Mouse (Mus musculus): ENCODE data around the gene Efcab6. TPM values are rescaled to one million over a fixed set of nuclear protein-coding genes. Genes with fewer than 3 reads are reported as not detected.

Efcab6 gene
- polyA plus RNA-seq, 1 experiment from 2014 or later: 0.20 TPM

- WGBS: 44% methylated on average over 9 of the region's 9 CpGs
- DNase-seq (ENCODE audit: low spot score) (peak; percentile 88), ATAC-seq (replicated peaks; ENCODE audit: low FRiP score) (peak; percentile 51; the same call in 1 of the 2 replicates)
- Histone ChIP-seq H3K9ac (ENCODE audit: low read length) (no peak overlapping the region), H3K36me3 (ENCODE audit: control insufficient read depth, insufficient read depth, low read length) (no peaks in the 10 kb centered on the region), H3K4me1 (replicated peaks; ENCODE audit: control insufficient read depth, insufficient read depth, low read length) (no peaks in the 10 kb centered on the region), H3K4me3 (ENCODE audit: low read depth, low read length) (no peak overlapping the region), H3K27ac (ENCODE audit: low read depth, low read length) (no peak overlapping the region), H3K4me2 (ENCODE audit: low read depth, low read length, severe bottlenecking) (no peak overlapping the region), H3K27me3 (ENCODE audit: control insufficient read depth, insufficient read depth, low read length) (no peaks in the 10 kb centered on the region), H3K9me3 (ENCODE audit: control insufficient read depth, low read length) (no peaks in the 10 kb centered on the region)
Measured at GRCm38 (mm10) chr15:84053859-84054258, 11.3 kb downstream of the Efcab6 start.

DNA sequence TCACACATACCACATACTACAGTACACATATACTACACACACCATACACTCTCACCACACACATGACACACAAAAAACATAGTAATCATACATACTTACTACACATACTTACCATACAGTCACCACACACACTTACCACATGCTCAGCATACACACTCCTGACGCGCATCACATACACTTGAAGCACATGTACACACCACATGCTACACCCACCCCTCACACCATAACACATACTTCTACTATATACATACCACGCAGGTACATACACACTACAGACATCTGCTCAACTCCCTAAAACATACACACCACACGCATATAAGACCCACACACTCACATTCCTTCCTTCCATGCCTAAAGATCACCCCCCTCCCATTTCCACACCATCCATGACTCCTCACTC lies 11.9 kb downstream of the Efcab6 start:
- no peak overlapping the region for H3K4me2 ChIP-seq (ENCODE audit: low read depth, low read length, severe bottlenecking)
- WGBS: 88% methylated on average over 4 of the region's 4 CpGs
- H3K4me3 ChIP-seq (ENCODE audit: low read depth, low read length): no peak overlapping the region
- H3K4me1 ChIP-seq (replicated peaks; ENCODE audit: control insufficient read depth, insufficient read depth, low read length): no peaks in the 10 kb centered on the region
- H3K9ac ChIP-seq (ENCODE audit: low read length): no peak overlapping the region
- H3K36me3 ChIP-seq (ENCODE audit: control insufficient read depth, insufficient read depth, low read length): no peaks in the 10 kb centered on the region
- H3K27ac ChIP-seq (ENCODE audit: low read depth, low read length): no peak overlapping the region
- no peaks in the 10 kb centered on the region for H3K27me3 ChIP-seq (ENCODE audit: control insufficient read depth, insufficient read depth, low read length)
- DNase-seq (ENCODE audit: low spot score): no peak
- H3K9me3 ChIP-seq (ENCODE audit: control insufficient read depth, low read length): no peaks in the 10 kb centered on the region
- ATAC-seq (replicated peaks; ENCODE audit: low FRiP score): no peak

DNA sequence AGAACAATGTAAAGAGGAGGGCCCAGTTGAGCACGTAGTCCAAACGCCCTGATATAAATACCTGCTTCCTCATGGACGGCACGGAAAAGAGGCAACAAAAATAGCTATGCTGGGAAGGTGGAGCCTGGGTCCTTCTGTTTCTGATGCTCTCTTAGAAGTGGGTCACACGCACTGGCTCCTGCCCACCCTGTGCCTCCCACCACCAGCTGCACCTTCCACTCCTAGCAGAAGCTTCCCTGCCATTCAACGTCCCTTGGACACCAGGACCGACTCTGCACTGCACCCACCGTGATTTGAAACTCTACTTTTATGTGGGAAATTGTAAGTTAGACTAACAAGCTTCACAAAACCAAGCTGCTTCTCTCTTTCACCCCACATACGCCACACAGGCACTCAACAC lies 12.8 kb downstream of the Efcab6 start:
- no peak overlapping the region for H3K4me2 ChIP-seq (ENCODE audit: low read depth, low read length, severe bottlenecking)
- DNase-seq (ENCODE audit: low spot score): no peak
- no peaks in the 10 kb centered on the region for H3K4me1 ChIP-seq (replicated peaks; ENCODE audit: control insufficient read depth, insufficient read depth, low read length)
- ATAC-seq (replicated peaks; ENCODE audit: low FRiP score): no peak
- H3K9ac ChIP-seq (ENCODE audit: low read length): no peak overlapping the region
- H3K4me3 ChIP-seq (ENCODE audit: low read depth, low read length): no peak overlapping the region
- no peak overlapping the region for H3K27ac ChIP-seq (ENCODE audit: low read depth, low read length)
- H3K27me3 ChIP-seq (ENCODE audit: control insufficient read depth, insufficient read depth, low read length): no peaks in the 10 kb centered on the region
- WGBS: 83% methylated on average over 9 of the region's 9 CpGs
- no peaks in the 10 kb centered on the region for H3K36me3 ChIP-seq (ENCODE audit: control insufficient read depth, insufficient read depth, low read length)
- no peaks in the 10 kb centered on the region for H3K9me3 ChIP-seq (ENCODE audit: control insufficient read depth, low read length)

DNA sequence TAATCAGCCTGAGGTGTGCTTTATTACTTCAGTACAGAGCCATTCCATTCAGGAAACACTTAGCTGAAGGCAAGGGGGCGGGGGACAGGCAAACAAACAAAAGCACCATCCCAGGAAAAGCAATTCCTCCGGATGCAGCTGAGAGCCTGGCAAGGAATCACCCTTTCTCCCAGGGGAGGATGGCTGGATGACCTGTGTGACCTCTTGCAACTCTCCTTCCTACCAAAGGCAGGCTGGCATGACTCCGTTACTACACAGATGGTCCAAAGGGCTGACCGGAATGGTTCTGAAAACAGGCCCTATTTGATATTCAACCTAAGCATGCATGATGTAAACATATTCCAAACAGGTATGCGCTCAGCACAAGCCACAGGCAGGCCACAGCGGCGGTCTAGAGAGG lies 15.6 kb downstream of the Efcab6 start:
- H3K36me3 ChIP-seq (ENCODE audit: control insufficient read depth, insufficient read depth, low read length): no peaks in the 10 kb centered on the region
- no peaks in the 10 kb centered on the region for H3K4me1 ChIP-seq (replicated peaks; ENCODE audit: control insufficient read depth, insufficient read depth, low read length)
- 65% methylated on average over 7 of the region's 7 CpGs for WGBS
- H3K27ac ChIP-seq (ENCODE audit: low read depth, low read length): no peak overlapping the region
- no peaks in the 10 kb centered on the region for H3K9me3 ChIP-seq (ENCODE audit: control insufficient read depth, low read length)
- H3K27me3 ChIP-seq (ENCODE audit: control insufficient read depth, insufficient read depth, low read length): no peaks in the 10 kb centered on the region
- DNase-seq (ENCODE audit: low spot score) (no peak), ATAC-seq (replicated peaks; ENCODE audit: low FRiP score) (no peak)
- H3K4me3 ChIP-seq (ENCODE audit: low read depth, low read length): no peak overlapping the region
- no peak overlapping the region for H3K4me2 ChIP-seq (ENCODE audit: low read depth, low read length, severe bottlenecking)
- no peak overlapping the region for H3K9ac ChIP-seq (ENCODE audit: low read length)

DNA sequence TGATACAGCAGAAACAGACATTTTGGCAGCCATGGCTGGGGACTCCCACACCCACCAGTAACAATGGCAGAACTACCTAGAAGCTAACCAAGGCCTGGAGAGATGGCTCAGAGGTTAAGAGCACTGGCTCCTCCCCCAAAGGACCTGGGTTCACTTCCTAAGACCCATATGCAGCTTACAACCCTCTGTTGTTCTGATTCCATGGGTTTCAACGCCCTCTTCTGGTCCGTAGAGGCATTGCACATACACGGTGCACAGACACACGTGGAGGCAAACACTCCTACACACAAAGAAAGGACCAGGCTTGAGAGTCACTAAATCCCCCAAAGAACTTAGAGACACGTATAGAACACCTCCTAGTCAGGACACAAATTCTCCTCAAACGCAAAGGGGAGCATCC lies 19.6 kb downstream of the Efcab6 start:
- no peak for DNase-seq (ENCODE audit: low spot score)
- Histone ChIP-seq H3K9ac (ENCODE audit: low read length) (no peak overlapping the region), H3K4me2 (ENCODE audit: low read depth, low read length, severe bottlenecking) (no peak overlapping the region), H3K36me3 (ENCODE audit: control insufficient read depth, insufficient read depth, low read length) (no peaks in the 10 kb centered on the region), H3K4me1 (replicated peaks; ENCODE audit: control insufficient read depth, insufficient read depth, low read length) (no peaks in the 10 kb centered on the region), H3K27ac (ENCODE audit: low read depth, low read length) (no peak overlapping the region), H3K9me3 (ENCODE audit: control insufficient read depth, low read length) (no peaks in the 10 kb centered on the region), H3K27me3 (ENCODE audit: control insufficient read depth, insufficient read depth, low read length) (no peaks in the 10 kb centered on the region), H3K4me3 (ENCODE audit: low read depth, low read length) (no peak overlapping the region)
- 90% methylated on average over 6 of the region's 6 CpGs for WGBS
- ATAC-seq (replicated peaks; ENCODE audit: low FRiP score): no peak

- no peak overlapping the region for H3K27ac ChIP-seq (ENCODE audit: low read depth, low read length)
- H3K4me1 ChIP-seq (replicated peaks; ENCODE audit: control insufficient read depth, insufficient read depth, low read length): no peaks in the 10 kb centered on the region
- H3K4me3 ChIP-seq (ENCODE audit: low read depth, low read length): no peak overlapping the region
- H3K36me3 ChIP-seq (ENCODE audit: control insufficient read depth, insufficient read depth, low read length): no peaks in the 10 kb centered on the region
- no peaks in the 10 kb centered on the region for H3K27me3 ChIP-seq (ENCODE audit: control insufficient read depth, insufficient read depth, low read length)
- WGBS: 92% methylated on average over 5 of the region's 5 CpGs
- no peaks in the 10 kb centered on the region for H3K9me3 ChIP-seq (ENCODE audit: control insufficient read depth, low read length)
- no peak for DNase-seq (ENCODE audit: low spot score)
- ATAC-seq (replicated peaks; ENCODE audit: low FRiP score): no peak
- no peak overlapping the region for H3K9ac ChIP-seq (ENCODE audit: low read length)
- no peak overlapping the region for H3K4me2 ChIP-seq (ENCODE audit: low read depth, low read length, severe bottlenecking)
Measured at GRCm38 (mm10) chr15:84037067-84037466, 28.1 kb downstream of the Efcab6 start.

- no peaks in the 10 kb centered on the region for H3K4me1 ChIP-seq (replicated peaks; ENCODE audit: control insufficient read depth, insufficient read depth, low read length)
- no peaks in the 10 kb centered on the region for H3K27me3 ChIP-seq (ENCODE audit: control insufficient read depth, insufficient read depth, low read length)
- no peak overlapping the region for H3K4me3 ChIP-seq (ENCODE audit: low read depth, low read length)
- ATAC-seq (replicated peaks; ENCODE audit: low FRiP score): no peak
- H3K4me2 ChIP-seq (ENCODE audit: low read depth, low read length, severe bottlenecking): no peak overlapping the region
- no peak overlapping the region for H3K9ac ChIP-seq (ENCODE audit: low read length)
- no peaks in the 10 kb centered on the region for H3K36me3 ChIP-seq (ENCODE audit: control insufficient read depth, insufficient read depth, low read length)
- no peak overlapping the region for H3K27ac ChIP-seq (ENCODE audit: low read depth, low read length)
- WGBS: 69% methylated on average over 8 of the region's 8 CpGs
- no peak for DNase-seq (ENCODE audit: low spot score)
- H3K9me3 ChIP-seq (ENCODE audit: control insufficient read depth, low read length): no peaks in the 10 kb centered on the region
Measured at GRCm38 (mm10) chr15:84025651-84026050, 39.5 kb downstream of the Efcab6 start.

GRCm38 (mm10) chr15:84024851-84025250 lies 40.3 kb downstream of the Efcab6 start:
- Histone ChIP-seq H3K4me3 (ENCODE audit: low read depth, low read length) (no peak overlapping the region), H3K27me3 (ENCODE audit: control insufficient read depth, insufficient read depth, low read length) (no peaks in the 10 kb centered on the region), H3K9ac (ENCODE audit: low read length) (no peak overlapping the region), H3K4me2 (ENCODE audit: low read depth, low read length, severe bottlenecking) (no peak overlapping the region), H3K4me1 (replicated peaks; ENCODE audit: control insufficient read depth, insufficient read depth, low read length) (no peaks in the 10 kb centered on the region), H3K27ac (ENCODE audit: low read depth, low read length) (no peak overlapping the region), H3K36me3 (ENCODE audit: control insufficient read depth, insufficient read depth, low read length) (no peaks in the 10 kb centered on the region), H3K9me3 (ENCODE audit: control insufficient read depth, low read length) (no peaks in the 10 kb centered on the region)
- no peak for DNase-seq (ENCODE audit: low spot score)
- WGBS: 91% methylated on average over 6 of the region's 6 CpGs
- ATAC-seq (replicated peaks; ENCODE audit: low FRiP score): no peak

DNA sequence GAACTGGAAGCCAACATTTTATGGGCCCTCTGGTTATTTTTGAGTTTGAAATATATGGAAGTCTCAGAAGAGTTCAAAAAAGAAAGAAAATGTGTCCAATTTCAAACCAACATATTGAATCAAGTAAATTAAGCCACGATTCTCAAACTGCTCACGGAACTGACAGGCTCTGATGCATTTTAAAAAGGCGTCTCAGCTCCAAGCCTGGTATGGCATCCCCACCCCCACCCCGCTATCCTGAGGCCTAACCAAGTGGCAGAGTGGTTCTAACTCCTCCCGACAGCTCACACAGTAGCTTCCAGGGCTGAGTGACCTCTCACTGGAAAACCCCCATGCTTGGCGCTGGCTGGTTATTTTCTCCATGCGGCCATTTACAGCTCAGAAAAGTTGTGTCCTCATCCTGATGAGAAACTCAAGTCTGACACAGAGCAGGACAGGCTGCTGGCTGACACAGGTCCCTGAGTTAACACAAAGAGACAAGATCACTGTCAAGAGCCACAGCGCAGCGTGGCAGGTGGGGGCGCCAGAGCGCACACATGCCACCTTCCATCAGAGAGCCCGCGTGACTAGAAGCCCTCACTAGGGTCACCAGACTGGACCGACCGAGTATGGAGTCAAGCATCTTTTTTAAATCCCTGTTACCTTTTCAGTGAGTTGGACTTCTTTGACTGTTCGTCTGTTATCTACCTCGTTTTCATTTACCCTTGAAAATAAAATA lies 55.7 kb downstream of the Efcab6 start:
- no peak overlapping the region for H3K4me2 ChIP-seq (ENCODE audit: low read depth, low read length, severe bottlenecking)
- no peak for DNase-seq (ENCODE audit: low spot score)
- no peak overlapping the region for H3K9ac ChIP-seq (ENCODE audit: low read length)
- H3K4me3 ChIP-seq (ENCODE audit: low read depth, low read length): no peak overlapping the region
- H3K27me3 ChIP-seq (ENCODE audit: control insufficient read depth, insufficient read depth, low read length): no peaks in the 10 kb centered on the region
- H3K4me1 ChIP-seq (replicated peaks; ENCODE audit: control insufficient read depth, insufficient read depth, low read length): no peaks in the 10 kb centered on the region
- 68% methylated on average over 17 of the region's 17 CpGs for WGBS
- H3K36me3 ChIP-seq (ENCODE audit: control insufficient read depth, insufficient read depth, low read length): no peaks in the 10 kb centered on the region
- no peak for ATAC-seq (replicated peaks; ENCODE audit: low FRiP score)
- H3K9me3 ChIP-seq (ENCODE audit: control insufficient read depth, low read length): no peaks in the 10 kb centered on the region
- H3K27ac ChIP-seq (ENCODE audit: low read depth, low read length): no peak overlapping the region
